Mouse (Mus musculus): ENCODE measurements around the gene Dennd1a.

Gene Dennd1a

GRCm38 (mm10) chr2:37766027-37766761 lies 521.0 kb downstream of the Dennd1a start:
- DNase-seq: no peak

- no peak for DNase-seq
These were observed 522.1 kb downstream of the Dennd1a start for GRCm38 (mm10) chr2:37765082-37765483.

GRCm38 (mm10) chr2:37764514-37764913 lies 522.7 kb downstream of the Dennd1a start:
- DNase-seq: no peak

- DNase-seq: no peak
These were observed 523.6 kb downstream of the Dennd1a start for GRCm38 (mm10) chr2:37763638-37764037.

- no peak for DNase-seq
These were observed 526.6 kb downstream of the Dennd1a start for GRCm38 (mm10) chr2:37760633-37761032.

GRCm38 (mm10) chr2:37758343-37759015 lies 528.7 kb downstream of the Dennd1a start:
- no peak for DNase-seq

- DNase-seq: no peak
These were observed 529.4 kb downstream of the Dennd1a start for GRCm38 (mm10) chr2:37757784-37758183.

GRCm38 (mm10) chr2:37757016-37757415 lies 530.2 kb downstream of the Dennd1a start:
- DNase-seq: no peak

GRCm38 (mm10) chr2:37756220-37756930 lies 530.8 kb downstream of the Dennd1a start:
- DNase-seq: peak; percentile 87

GRCm38 (mm10) chr2:37751114-37751513 lies 536.1 kb downstream of the Dennd1a start:
- DNase-seq: no peak

GRCm38 (mm10) chr2:37749323-37749722 lies 537.9 kb downstream of the Dennd1a start:
- no peak for DNase-seq

Data from cerebellum, adult 8-10 months (tissue).